Mouse (Mus musculus) heart, postnatal 0 days (tissue): Measurements from ENCODE around the gene Foxp1.

ENCODE experiments used
- CTCF ChIP-seq: IDR thresholded peaks from 2 replicates; pipeline ENCODE4 v1.5.1; 2016; ENCODE audit warnings: antibody characterized with exemption, control low read depth, low read depth
- EP300 ChIP-seq: IDR thresholded peaks from 2 replicates; pipeline ENCODE4 v1.6.1; 2016; ENCODE audit warnings: antibody characterized with exemption, low read depth

- TF ChIP-seq CTCF (no peak), EP300 (no peak)
Measured at GRCm38 (mm10) chr6:98946731-98947130, 575.8 kb downstream of the Foxp1 start.
